In genomic region chr8:46432581-46432980, GRCm38 (mm10) we compare ENCODE assay signal across 22 mouse cellular contexts.
"Had no signal": no experiment of that assay in that cellular context is flagged by ENCODE, and none has a peak within 500 bp of the region (broad histone marks: within the 10 kb centered on the region; RNA-seq: fewer than 3 reads in every experiment).

No protein-coding gene starts in this region.

- H3K4me1 ChIP-seq: liver, embryonic 15.5 days; lung, embryonic 15.5 days; midbrain, embryonic 13.5 days; neural tube, embryonic 13.5 days; neural tube, embryonic 15.5 days had no signal

- H3K27me3 ChIP-seq: liver, embryonic 15.5 days; lung, embryonic 15.5 days; midbrain, embryonic 13.5 days; neural tube, embryonic 13.5 days; neural tube, embryonic 15.5 days had no signal

- H3K9me3 ChIP-seq: liver, embryonic 15.5 days; lung, embryonic 15.5 days; midbrain, embryonic 13.5 days; neural tube, embryonic 13.5 days; neural tube, embryonic 15.5 days had no signal

- H3K27ac ChIP-seq: liver, embryonic 15.5 days; lung, embryonic 15.5 days; macrophage; midbrain, embryonic 13.5 days; neural tube, embryonic 13.5 days; neural tube, embryonic 15.5 days had no signal

- ATAC-seq: lung, postnatal 0 days; midbrain, embryonic 13.5 days; midbrain, embryonic 16.5 days had no signal

- DNase-seq: lung, adult 2 months; lung, postnatal 14 days; lung, postnatal 36 days; retina, postnatal 1 day; right cerebral cortex, adult 18-20 months; right cerebral cortex, postnatal 25 days; right cerebral cortex, postnatal 4 days; spleen, adult 18-20 months; thymus, adult 18-20 months; thymus, postnatal 14 days; thymus, postnatal 36 days had no signal

- H3K9ac ChIP-seq: liver, embryonic 15.5 days; lung, embryonic 15.5 days; midbrain, embryonic 13.5 days; neural tube, embryonic 13.5 days; neural tube, embryonic 15.5 days had no signal

- H3K4me3 ChIP-seq: liver, embryonic 15.5 days; lung, embryonic 15.5 days; megakaryocyte, embryonic 14.5 days; midbrain, embryonic 13.5 days; myocyte; neural tube, embryonic 13.5 days; neural tube, embryonic 15.5 days had no signal

- H3K36me3 ChIP-seq: liver, embryonic 15.5 days; lung, embryonic 15.5 days; midbrain, embryonic 13.5 days; neural tube, embryonic 13.5 days; neural tube, embryonic 15.5 days had no signal

- H3K4me2 ChIP-seq: liver, embryonic 15.5 days; lung, embryonic 15.5 days; midbrain, embryonic 11.5 days; midbrain, embryonic 13.5 days; neural tube, embryonic 13.5 days; neural tube, embryonic 15.5 days had no signal
